Mouse (Mus musculus): ENCODE measurements around the gene Gstm2. TPM values are rescaled to one million over a fixed set of nuclear protein-coding genes. Genes with fewer than 3 reads are reported as not detected.
A peak's percentile ranks its signal among the peaks of the same experiment; 100 is the strongest.

Gene Gstm2
- polyA plus RNA-seq (2014; fragmentation: Nextera tagmentation; extraction: Ambion mirVana): 1.4 and 6.2 TPM in 2 replicates

GRCm38 (mm10) chr3:107986041-107986562, at the start of gene Gstm2:
TSS of gene Gstm2 (minus strand) at chr3:107986453.
- Histone ChIP-seq H3K27ac (replicated peaks; ENCODE audit: low read depth, low read length) (no peak within 1 kb of the TSS), H3K9me3 (ENCODE audit: control insufficient read depth, low read length) (no peaks in the 10 kb centered on the region), H3K4me2 (ENCODE audit: low read length) (no peak within 1 kb of the TSS), H3K4me3 (replicated peaks; ENCODE audit: low read depth, low read length) (no peak within 1 kb of the TSS), H3K27me3 (ENCODE audit: control insufficient read depth, insufficient read depth, low read length) (no peaks in the 10 kb centered on the region), H3K4me1 (ENCODE audit: control insufficient read depth, insufficient read depth, low read length) (no peaks in the 10 kb centered on the region), H3K9ac (replicated peaks; ENCODE audit: low read length) (no peak within 1 kb of the TSS), H3K36me3 (ENCODE audit: control insufficient read depth, insufficient read depth, low read length) (no peaks in the 10 kb centered on the region)
- WGBS: 69% methylated on average over 8 of the region's 8 CpGs
- DNase-seq: no peak
- ATAC-seq (ENCODE audit: low FRiP score, low TSS enrichment): no peak

- H3K4me3 ChIP-seq (replicated peaks; ENCODE audit: low read depth, low read length): no peak overlapping the region
Measured at GRCm38 (mm10) chr3:108033156-108033555, 46.9 kb upstream of the Gstm2 start.

GRCm38 (mm10) chr3:108032113-108032512, 45.9 kb upstream of the Gstm2 start:
- Histone ChIP-seq H3K4me2 (ENCODE audit: low read length) (no peak overlapping the region), H3K9ac (replicated peaks; ENCODE audit: low read length) (no peak overlapping the region), H3K4me1 (ENCODE audit: control insufficient read depth, insufficient read depth, low read length) (no peaks in the 10 kb centered on the region), H3K4me3 (replicated peaks; ENCODE audit: low read depth, low read length) (no peak overlapping the region), H3K27ac (replicated peaks; ENCODE audit: low read depth, low read length) (no peak overlapping the region), H3K36me3 (ENCODE audit: control insufficient read depth, insufficient read depth, low read length) (no peaks in the 10 kb centered on the region), H3K27me3 (ENCODE audit: control insufficient read depth, insufficient read depth, low read length) (no peaks in the 10 kb centered on the region), H3K9me3 (ENCODE audit: control insufficient read depth, low read length) (no peaks in the 10 kb centered on the region)
- ATAC-seq (ENCODE audit: low FRiP score, low TSS enrichment) (no peak), DNase-seq (no peak)

More at GRCm38 (mm10) chr3:108033156-108033555, 46.9 kb upstream of the Gstm2 start:
- no peaks in the 10 kb centered on the region for H3K4me1 ChIP-seq (ENCODE audit: control insufficient read depth, insufficient read depth, low read length)
- H3K9me3 ChIP-seq (ENCODE audit: control insufficient read depth, low read length): no peaks in the 10 kb centered on the region
- H3K9ac ChIP-seq (replicated peaks; ENCODE audit: low read length): no peak overlapping the region
- H3K27me3 ChIP-seq (ENCODE audit: control insufficient read depth, insufficient read depth, low read length): no peaks in the 10 kb centered on the region
- 48% methylated on average over 5 of the region's 5 CpGs for WGBS
- H3K4me2 ChIP-seq (ENCODE audit: low read length): no peak overlapping the region
- no peaks in the 10 kb centered on the region for H3K36me3 ChIP-seq (ENCODE audit: control insufficient read depth, insufficient read depth, low read length)
- no peak for DNase-seq
- ATAC-seq (ENCODE audit: low FRiP score, low TSS enrichment): no peak
- no peak overlapping the region for H3K27ac ChIP-seq (replicated peaks; ENCODE audit: low read depth, low read length)

GRCm38 (mm10) chr3:108028641-108029365, 42.5 kb upstream of the Gstm2 start:
- DNase-seq: no peak
- WGBS: 59% methylated on average over 4 of the region's 4 CpGs
- ATAC-seq (ENCODE audit: low FRiP score, low TSS enrichment): no peak

GRCm38 (mm10) chr3:108026597-108026996, 40.3 kb upstream of the Gstm2 start:
- ATAC-seq (ENCODE audit: low FRiP score, low TSS enrichment): no peak
- DNase-seq: no peak
- no peak overlapping the region for H3K27ac ChIP-seq (replicated peaks; ENCODE audit: low read depth, low read length)
- WGBS: 88% methylated on average over 1 of the region's 1 CpGs
- H3K4me1 ChIP-seq (ENCODE audit: control insufficient read depth, insufficient read depth, low read length): no peaks in the 10 kb centered on the region
- H3K9me3 ChIP-seq (ENCODE audit: control insufficient read depth, low read length): no peaks in the 10 kb centered on the region
- H3K4me3 ChIP-seq (replicated peaks; ENCODE audit: low read depth, low read length): no peak overlapping the region
- no peaks in the 10 kb centered on the region for H3K36me3 ChIP-seq (ENCODE audit: control insufficient read depth, insufficient read depth, low read length)
- no peaks in the 10 kb centered on the region for H3K27me3 ChIP-seq (ENCODE audit: control insufficient read depth, insufficient read depth, low read length)
- H3K9ac ChIP-seq (replicated peaks; ENCODE audit: low read length): no peak overlapping the region
- H3K4me2 ChIP-seq (ENCODE audit: low read length): no peak overlapping the region

More at GRCm38 (mm10) chr3:108028641-108029365, 42.5 kb upstream of the Gstm2 start:
- Histone ChIP-seq H3K27ac (replicated peaks; ENCODE audit: low read depth, low read length) (no peak overlapping the region), H3K27me3 (ENCODE audit: control insufficient read depth, insufficient read depth, low read length) (no peaks in the 10 kb centered on the region), H3K4me1 (ENCODE audit: control insufficient read depth, insufficient read depth, low read length) (no peaks in the 10 kb centered on the region), H3K9me3 (ENCODE audit: control insufficient read depth, low read length) (no peaks in the 10 kb centered on the region), H3K4me2 (ENCODE audit: low read length) (no peak overlapping the region), H3K36me3 (ENCODE audit: control insufficient read depth, insufficient read depth, low read length) (no peaks in the 10 kb centered on the region), H3K4me3 (replicated peaks; ENCODE audit: low read depth, low read length) (no peak overlapping the region), H3K9ac (replicated peaks; ENCODE audit: low read length) (no peak overlapping the region)

GRCm38 (mm10) chr3:108026049-108026448, 39.8 kb upstream of the Gstm2 start:
- ATAC-seq (ENCODE audit: low FRiP score, low TSS enrichment) (no peak), DNase-seq (peak; percentile 7)
- Histone ChIP-seq H3K27me3 (ENCODE audit: control insufficient read depth, insufficient read depth, low read length) (no peaks in the 10 kb centered on the region), H3K36me3 (ENCODE audit: control insufficient read depth, insufficient read depth, low read length) (no peaks in the 10 kb centered on the region), H3K4me2 (ENCODE audit: low read length) (no peak overlapping the region), H3K9me3 (ENCODE audit: control insufficient read depth, low read length) (no peaks in the 10 kb centered on the region), H3K4me3 (replicated peaks; ENCODE audit: low read depth, low read length) (no peak overlapping the region), H3K9ac (replicated peaks; ENCODE audit: low read length) (no peak overlapping the region), H3K4me1 (ENCODE audit: control insufficient read depth, insufficient read depth, low read length) (no peaks in the 10 kb centered on the region), H3K27ac (replicated peaks; ENCODE audit: low read depth, low read length) (no peak overlapping the region)
- 80% methylated on average over 5 of the region's 5 CpGs for WGBS

- Histone ChIP-seq H3K4me2 (ENCODE audit: low read length) (no peak overlapping the region), H3K9ac (replicated peaks; ENCODE audit: low read length) (no peak overlapping the region), H3K27ac (replicated peaks; ENCODE audit: low read depth, low read length) (no peak overlapping the region), H3K4me1 (ENCODE audit: control insufficient read depth, insufficient read depth, low read length) (no peaks in the 10 kb centered on the region), H3K4me3 (replicated peaks; ENCODE audit: low read depth, low read length) (no peak overlapping the region), H3K27me3 (ENCODE audit: control insufficient read depth, insufficient read depth, low read length) (no peaks in the 10 kb centered on the region), H3K9me3 (ENCODE audit: control insufficient read depth, low read length) (no peaks in the 10 kb centered on the region), H3K36me3 (ENCODE audit: control insufficient read depth, insufficient read depth, low read length) (no peaks in the 10 kb centered on the region)
- DNase-seq (no peak), ATAC-seq (ENCODE audit: low FRiP score, low TSS enrichment) (no peak)
- 83% methylated on average over 4 of the region's 4 CpGs for WGBS
Measured at GRCm38 (mm10) chr3:108025318-108025717, 39.1 kb upstream of the Gstm2 start.

- H3K4me1 ChIP-seq (ENCODE audit: control insufficient read depth, insufficient read depth, low read length): peaks cover 6% of the 10 kb centered on the region; the same call in 1 of the 2 replicates
- no peak overlapping the region for H3K9ac ChIP-seq (replicated peaks; ENCODE audit: low read length)
- no peak overlapping the region for H3K4me3 ChIP-seq (replicated peaks; ENCODE audit: low read depth, low read length)
- WGBS: 79% methylated on average over 6 of the region's 6 CpGs
- no peaks in the 10 kb centered on the region for H3K9me3 ChIP-seq (ENCODE audit: control insufficient read depth, low read length)
- H3K4me2 ChIP-seq (ENCODE audit: low read length): no peak overlapping the region
- DNase-seq: no peak
- ATAC-seq (ENCODE audit: low FRiP score, low TSS enrichment): no peak
- no peak overlapping the region for H3K27ac ChIP-seq (replicated peaks; ENCODE audit: low read depth, low read length)
- H3K36me3 ChIP-seq (ENCODE audit: control insufficient read depth, insufficient read depth, low read length): no peaks in the 10 kb centered on the region
- H3K27me3 ChIP-seq (ENCODE audit: control insufficient read depth, insufficient read depth, low read length): no peaks in the 10 kb centered on the region
Measured at GRCm38 (mm10) chr3:108022650-108023049, 36.4 kb upstream of the Gstm2 start.
